Mouse (Mus musculus) spleen, embryonic (tissue): ENCODE measurements around the gene Ankrd22.

ENCODE experiments used
- CTCF ChIA-PET: fragments of 350-600 bp; sonication (Branson Sonifier 250); formaldehyde crosslinking; loops from one replicate; lab custom pipeline; 2022; lab: Charles Lee

Ankrd22 gene

GRCm38 (mm10) chr19:34182490-34182889, 16.6 kb upstream of the Ankrd22 start:
- CTCF ChIA-PET: interaction anchor here (0.6 to 1.1 kb wide), 2 partner anchors 9 to 1691 kb away, joined by 3 to 10 read pairs; partner anchors contain the start of gene Stambpl1

DNA sequence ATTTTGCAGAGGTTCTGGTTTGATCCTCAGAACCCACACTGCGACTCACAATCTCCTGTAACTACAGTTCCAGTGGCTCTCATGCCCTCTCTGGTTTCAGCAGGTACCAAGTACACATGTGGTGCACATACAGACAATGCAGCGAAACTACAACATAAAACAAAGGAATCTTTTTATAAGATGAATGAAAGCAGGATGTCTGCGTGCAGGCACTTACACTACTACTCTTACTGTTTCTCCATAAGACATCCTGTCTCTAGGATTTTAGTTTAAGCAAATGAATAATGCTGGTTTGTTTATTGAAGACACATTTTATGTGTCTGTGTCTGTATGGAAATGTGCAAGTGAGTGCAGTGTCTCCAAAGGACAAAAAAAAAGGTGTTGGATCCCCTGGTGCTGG, 15.4 kb upstream of the Ankrd22 start:
- CTCF ChIA-PET: no interaction called here

GRCm38 (mm10) chr19:34180316-34180715, 14.5 kb upstream of the Ankrd22 start:
- CTCF ChIA-PET: no interaction called here

DNA sequence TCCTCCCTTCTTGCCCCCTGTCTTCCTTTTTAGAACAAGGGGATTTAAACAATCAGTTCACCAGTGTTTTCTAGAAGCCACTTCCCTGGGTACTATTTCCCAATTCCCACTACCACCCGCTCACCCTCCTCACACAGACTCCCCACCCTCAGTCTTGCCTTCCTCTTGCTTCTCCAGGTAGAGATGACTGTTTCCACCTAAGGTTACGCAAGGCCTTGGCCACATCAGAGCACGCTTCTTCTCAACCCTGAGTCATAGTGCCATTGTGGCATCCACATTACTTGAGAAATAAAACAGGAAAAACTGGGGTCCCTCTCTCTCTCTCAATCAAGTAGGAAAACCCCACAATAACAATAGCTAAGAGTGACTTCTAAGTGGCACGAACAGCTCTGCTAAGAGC, 13.3 kb upstream of the Ankrd22 start:
- CTCF ChIA-PET: no interaction called here

GRCm38 (mm10) chr19:34174004-34174403, 8.2 kb upstream of the Ankrd22 start:
- CTCF ChIA-PET: no interaction called here

DNA sequence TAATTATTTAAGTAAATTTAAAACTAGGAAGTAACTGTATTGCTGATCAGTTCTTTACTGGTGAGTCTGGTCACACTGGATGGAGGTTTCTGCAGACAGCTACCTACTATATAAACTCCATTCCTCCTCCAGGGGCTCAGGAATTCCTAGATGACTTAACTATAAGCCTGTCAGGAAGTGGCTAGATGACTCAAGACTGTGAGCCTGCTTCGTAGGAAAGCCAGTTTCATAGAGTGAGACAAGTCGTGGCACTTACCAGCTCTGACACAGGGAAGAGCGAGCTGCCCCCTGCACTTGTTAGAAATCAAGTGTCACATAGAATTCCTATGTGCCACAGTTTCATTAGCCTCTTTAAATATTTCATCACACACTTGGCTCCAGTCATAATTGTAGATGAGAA, 5.3 kb upstream of the Ankrd22 start:
- CTCF ChIA-PET: interaction anchor here (0.6 kb wide), 1 partner anchor 34 kb away, joined by 3 read pairs; no protein-coding TSS in a partner anchor

DNA sequence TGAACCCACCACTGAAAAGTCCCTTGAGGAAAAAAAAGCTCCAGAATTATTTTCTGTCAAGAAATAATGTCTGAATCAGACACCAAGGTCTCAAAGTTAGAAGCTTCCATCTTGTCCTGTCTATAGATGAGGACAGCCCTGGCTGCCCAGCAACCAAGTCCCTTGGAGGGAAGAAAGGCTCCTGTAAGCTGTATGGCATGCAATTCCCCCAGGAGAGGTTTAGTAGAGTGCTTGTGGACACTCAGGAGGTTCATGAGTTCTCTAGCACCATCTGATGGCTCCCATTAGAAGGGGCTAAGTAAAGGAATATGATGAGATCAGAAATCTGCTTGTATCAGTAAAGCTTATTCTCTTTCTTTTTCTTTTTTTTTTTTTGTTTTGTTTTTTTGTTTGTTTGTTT, 3.3 kb upstream of the Ankrd22 start:
- CTCF ChIA-PET: no interaction called here

DNA sequence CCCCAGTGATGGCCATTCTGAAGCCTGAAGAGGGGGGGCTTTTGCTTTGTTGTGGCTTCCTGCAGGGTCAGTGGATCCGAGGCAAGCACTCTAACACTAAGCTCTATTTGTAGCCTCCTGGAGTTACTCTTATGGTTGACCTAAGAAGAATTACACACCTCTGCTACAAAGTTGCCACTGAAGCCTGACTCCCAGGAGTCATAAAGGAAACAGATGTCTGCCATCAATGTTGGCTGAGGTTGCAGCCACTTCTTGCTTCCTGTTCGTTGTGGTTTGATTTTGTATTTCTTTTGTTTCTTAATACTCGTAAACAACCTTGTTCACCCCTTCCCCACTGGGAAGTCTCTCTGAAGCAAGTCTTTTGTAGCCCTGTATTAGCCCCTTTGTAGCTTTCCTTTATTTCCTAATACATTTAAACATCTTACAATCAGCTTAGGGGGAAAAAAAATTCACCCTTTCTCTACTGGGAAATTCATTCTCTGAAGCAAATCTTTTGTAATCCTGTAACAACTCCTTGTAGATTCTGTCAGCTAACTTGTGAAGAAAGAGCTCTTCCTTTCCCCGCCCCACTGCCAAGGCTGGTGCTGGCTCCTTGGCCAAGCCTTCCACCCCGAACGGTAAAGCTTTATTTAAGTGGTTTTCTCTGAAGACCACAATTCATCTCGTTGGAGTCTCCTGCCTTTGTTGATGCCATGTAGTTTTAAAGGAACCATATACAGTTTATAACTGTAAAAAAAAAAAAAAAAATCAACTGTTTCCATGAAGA, 2.2 kb upstream of the Ankrd22 start:
- CTCF ChIA-PET: no interaction called here

DNA sequence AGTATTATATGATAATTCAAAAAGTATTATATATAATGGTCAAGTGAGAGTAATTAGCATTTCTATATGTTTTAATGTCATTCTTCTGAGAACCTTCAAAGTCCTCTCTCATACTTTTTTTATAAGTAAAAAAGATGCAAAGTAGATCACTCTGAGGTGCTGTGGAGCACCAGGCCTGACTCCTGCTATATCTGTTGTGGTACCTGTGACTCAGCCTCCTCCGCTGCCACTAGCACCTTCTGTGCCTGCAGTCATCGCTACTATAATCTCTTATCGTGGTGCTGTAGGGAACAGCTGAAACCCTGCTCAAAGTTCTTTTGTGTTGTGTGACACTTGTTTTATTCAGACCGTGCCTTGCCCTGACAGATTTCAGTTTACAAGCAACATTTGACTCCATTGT, 533 bp upstream of the Ankrd22 start:
- CTCF ChIA-PET: no interaction called here

- CTCF ChIA-PET: interaction anchor here (0.6 to 0.9 kb wide), 2 partner anchors 48 to 477 kb away, joined by 3 to 8 read pairs; no protein-coding TSS in a partner anchor
Observed at GRCm38 (mm10) chr19:34162693-34163092, 3.2 kb downstream of the Ankrd22 start.

GRCm38 (mm10) chr19:34153263-34154144, 12.3 kb downstream of the Ankrd22 start:
- CTCF ChIA-PET: interaction anchor here (0.6 kb wide), 2 partner anchors 16 to 220 kb away, joined by 3 to 8 read pairs; no protein-coding TSS in a partner anchor

GRCm38 (mm10) chr19:34151909-34152308, 13.9 kb downstream of the Ankrd22 start:
- CTCF ChIA-PET: interaction anchor here (0.6 kb wide), 1 partner anchor 854 kb away, joined by 8 read pairs; no protein-coding TSS in a partner anchor

DNA sequence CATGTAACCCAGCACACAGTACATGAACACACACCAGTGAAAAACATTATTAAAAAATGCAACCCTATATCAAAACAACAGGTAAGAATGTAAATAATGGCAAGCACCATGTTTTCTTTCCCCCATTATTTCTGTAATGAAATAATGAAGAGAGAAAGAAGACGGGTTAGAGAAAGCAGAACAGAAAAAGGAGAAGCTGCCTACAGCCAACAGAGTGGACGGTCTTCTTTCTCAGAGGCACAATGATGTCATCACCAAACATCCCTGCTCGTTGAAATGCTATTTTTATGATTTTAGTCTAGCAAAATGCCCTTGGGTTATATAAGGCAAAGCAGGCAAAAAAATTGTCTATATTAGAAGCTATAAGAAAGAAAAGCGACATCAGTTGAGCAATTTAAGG, 17.4 kb downstream of the Ankrd22 start:
- CTCF ChIA-PET: no interaction called here

GRCm38 (mm10) chr19:34139431-34140046, 26.3 kb downstream of the Ankrd22 start:
- CTCF ChIA-PET: no interaction called here

- CTCF ChIA-PET: no interaction called here
Observed at GRCm38 (mm10) chr19:34138720-34139430, 27.0 kb downstream of the Ankrd22 start.

GRCm38 (mm10) chr19:34120107-34120731, 45.6 kb downstream of the Ankrd22 start:
- CTCF ChIA-PET: interaction anchor here (1.0 kb wide), 1 partner anchor 28 kb away, joined by 4 read pairs; no protein-coding TSS in a partner anchor

DNA sequence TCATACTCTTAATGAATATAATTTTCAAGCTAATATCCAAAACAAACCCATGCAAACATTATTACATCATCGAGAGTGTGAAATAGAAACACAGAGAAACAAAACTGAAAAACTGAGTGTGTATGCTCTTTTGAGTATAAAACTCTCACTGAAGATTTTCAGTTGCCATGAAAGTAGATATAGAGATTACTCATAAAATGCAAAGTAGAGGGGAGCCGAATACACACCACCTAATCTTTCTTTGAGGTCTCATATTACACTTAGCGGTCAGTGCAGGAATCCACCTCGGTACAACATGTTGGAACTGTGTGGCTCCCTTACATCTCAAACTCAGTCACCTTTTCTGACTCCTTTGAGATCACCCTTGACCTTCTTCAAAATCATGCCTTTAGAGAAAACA, 46.2 kb downstream of the Ankrd22 start:
- CTCF ChIA-PET: no interaction called here

GRCm38 (mm10) chr19:34119102-34119501, 46.8 kb downstream of the Ankrd22 start:
- CTCF ChIA-PET: no interaction called here

GRCm38 (mm10) chr19:34104841-34105240, 61.0 kb downstream of the Ankrd22 start:
- CTCF ChIA-PET: no interaction called here

- CTCF ChIA-PET: no interaction called here
Observed at GRCm38 (mm10) chr19:34101888-34102287, 64.0 kb downstream of the Ankrd22 start.

DNA sequence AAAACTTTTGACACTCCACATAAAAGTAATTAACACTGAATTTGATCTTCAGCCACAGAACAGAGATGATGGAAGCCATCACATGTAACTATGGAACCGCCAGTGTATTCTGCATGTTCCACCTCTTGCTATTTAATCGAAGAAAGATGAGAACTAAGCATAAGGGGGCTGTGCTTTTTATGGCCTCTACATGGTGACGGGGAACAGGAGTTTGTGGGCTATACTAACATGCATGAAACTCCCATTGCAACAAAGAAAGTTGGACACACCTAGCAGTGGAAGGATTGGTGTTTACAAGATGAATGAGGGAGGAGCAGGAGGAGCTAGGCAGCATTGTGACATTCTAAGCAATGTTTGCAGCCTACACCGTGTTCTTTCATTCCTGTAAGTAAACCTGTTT, 65.2 kb downstream of the Ankrd22 start, which contains the start of gene Lipm:
Gene Lipm (plus strand): TSS at position 301 of the 400 bp plus-strand sequence.
- CTCF ChIA-PET: interaction anchor here (0.7 kb wide), 1 partner anchor 1553 kb away, joined by 3 read pairs; no protein-coding TSS in a partner anchor
